Mouse (Mus musculus): ENCODE data around the gene Pmf1. TPM values are rescaled to one million over a fixed set of nuclear protein-coding genes. Genes with fewer than 3 reads are reported as not detected.
A peak's percentile ranks its signal among the peaks of the same experiment; 100 is the strongest.
"Not testable (repeated sequence)": the region's sequence is repeated elsewhere in the genome, so short reads cannot be mapped to it uniquely, and the experiment has no call there.

The Pmf1 gene
- polyA plus RNA-seq, 1 experiment from 2014 or later = 97.5 TPM

DNA sequence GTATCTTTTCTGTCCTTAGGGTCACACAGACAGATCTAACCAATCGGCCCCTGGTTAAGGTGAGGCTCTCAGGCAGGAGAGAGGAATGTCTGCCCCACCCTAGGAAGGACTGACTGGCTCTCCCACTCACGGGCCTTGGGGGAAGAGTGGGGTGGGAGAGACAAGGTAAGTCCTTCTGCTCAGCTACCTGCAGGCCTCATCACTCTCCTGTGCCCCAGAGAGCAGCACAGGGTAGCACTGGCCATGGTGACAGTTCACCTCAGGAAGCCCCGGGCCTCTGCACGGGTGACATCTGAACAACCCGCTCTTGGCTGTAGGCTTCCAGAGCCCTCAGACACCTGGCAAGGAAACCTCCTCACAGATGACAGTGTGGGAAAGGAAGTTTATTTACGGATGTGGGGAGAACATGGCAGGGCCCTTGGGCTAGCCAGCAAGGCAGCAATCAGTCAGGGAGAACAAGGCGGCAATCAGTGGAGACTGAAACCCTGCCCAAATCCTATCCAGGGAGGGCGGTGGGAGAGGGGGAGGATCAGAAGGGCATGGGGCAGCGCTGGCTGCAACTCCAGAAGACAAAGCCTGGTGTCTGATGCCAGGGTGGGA, 16.3 kb downstream of the Pmf1 start:
- no peak for ATAC-seq (replicated peaks; ENCODE audit: low FRiP score, low read depth)
- Histone ChIP-seq H3K27ac (no peak overlapping the region), H3K4me2 (ENCODE audit: low read length) (no peak overlapping the region), H3K27me3 (ENCODE audit: insufficient read depth, low read length) (no peaks in the 10 kb centered on the region), H3K9ac (ENCODE audit: low read depth, low read length) (no peak overlapping the region), H3K9me3 (replicated peaks; ENCODE audit: low read length) (no peaks in the 10 kb centered on the region; the same call in 1 of the 2 replicates), H3K4me1 (replicated peaks; ENCODE audit: insufficient read depth, low read length) (no peaks in the 10 kb centered on the region), H3K4me3 (replicated peaks; ENCODE audit: low read depth, low read length) (no peak overlapping the region), H3K36me3 (ENCODE audit: insufficient read depth, low read length) (0 out of 2 replicates have a peak, but pooled peaks cover 10% of the 10 kb centered on the region)
- DNase-seq (ENCODE audit: low spot score) = no peak
- 70% methylated on average over 9 of the region's 9 CpGs for WGBS
- TF ChIP-seq CTCF (IDR thresholded peaks at IDR 0.05; ENCODE audit: low read depth) = no peak

DNA sequence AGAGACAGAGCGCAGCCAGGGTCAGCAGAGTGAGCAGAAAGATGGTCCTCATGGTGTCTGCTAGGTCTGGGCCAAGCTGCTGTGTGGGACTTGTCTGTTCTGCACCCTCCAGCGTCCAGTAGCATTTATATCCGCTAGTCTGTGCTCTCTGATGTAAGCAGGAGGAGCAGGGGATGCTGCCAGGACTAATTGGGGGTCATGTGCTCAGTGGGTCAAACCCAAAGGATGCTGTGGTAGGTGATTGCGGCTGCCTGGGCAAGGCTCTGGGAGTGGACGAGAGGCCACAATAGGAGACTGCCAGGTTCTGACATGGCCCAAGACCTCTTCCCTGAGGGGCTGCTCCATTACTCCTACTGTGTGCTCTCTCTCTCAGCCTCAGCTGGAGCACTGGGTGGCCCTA, 25.8 kb downstream of the Pmf1 start, which contains the start of gene Bglap:
TSS of gene Bglap (minus strand) at position 101 of the 400 bp plus-strand sequence.
- Histone ChIP-seq H3K27ac (no peak within 1 kb of the TSS), H3K9me3 (replicated peaks; ENCODE audit: low read length) (no peaks in the 10 kb centered on the region), H3K4me3 (replicated peaks; ENCODE audit: low read depth, low read length) (no peak within 1 kb of the TSS), H3K4me2 (ENCODE audit: low read length) (no peak within 1 kb of the TSS), H3K36me3 (ENCODE audit: insufficient read depth, low read length) (no peaks in the 10 kb centered on the region), H3K9ac (ENCODE audit: low read depth, low read length) (no peak within 1 kb of the TSS), H3K4me1 (replicated peaks; ENCODE audit: insufficient read depth, low read length) (no peaks in the 10 kb centered on the region), H3K27me3 (ENCODE audit: insufficient read depth, low read length) (no peaks in the 10 kb centered on the region)
- WGBS = 71% methylated on average over 5 of the region's 5 CpGs
- no peak for TF ChIP-seq CTCF (IDR thresholded peaks at IDR 0.05; ENCODE audit: low read depth)
- DNase-seq (ENCODE audit: low spot score) (no peak), ATAC-seq (replicated peaks; ENCODE audit: low FRiP score, low read depth) (no peak)

DNA sequence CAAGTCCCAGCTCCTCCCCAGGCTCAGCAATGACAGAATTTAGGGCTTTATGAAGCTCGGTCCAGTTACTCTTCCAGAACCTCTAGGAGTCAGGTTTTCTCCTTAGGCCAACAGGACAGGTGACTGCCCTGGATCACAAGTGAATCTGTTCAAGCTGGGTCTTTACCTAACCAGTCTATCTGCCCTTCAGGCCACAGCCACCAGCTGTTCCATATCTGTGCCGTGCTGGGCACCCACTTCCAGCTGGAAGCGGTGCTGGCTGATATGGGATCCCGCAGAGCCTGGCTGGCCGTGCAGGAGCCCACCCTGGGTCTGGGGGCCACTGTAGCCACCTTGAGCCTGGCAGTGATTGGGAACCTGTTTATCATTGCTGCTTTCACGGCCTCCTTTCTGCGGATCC, 27.7 kb downstream of the Pmf1 start:
- H3K27me3 ChIP-seq (ENCODE audit: insufficient read depth, low read length); H3K4me2 ChIP-seq (ENCODE audit: low read length); ATAC-seq (replicated peaks; ENCODE audit: low FRiP score, low read depth); H3K4me1 ChIP-seq (replicated peaks; ENCODE audit: insufficient read depth, low read length); DNase-seq (ENCODE audit: low spot score); H3K36me3 ChIP-seq (ENCODE audit: insufficient read depth, low read length); H3K9me3 ChIP-seq (replicated peaks; ENCODE audit: low read length); H3K27ac ChIP-seq; H3K9ac ChIP-seq (ENCODE audit: low read depth, low read length); H3K4me3 ChIP-seq (replicated peaks; ENCODE audit: low read depth, low read length): not testable (repeated sequence)
- WGBS = 0% methylated on average over 1 of the region's 7 CpGs

DNA sequence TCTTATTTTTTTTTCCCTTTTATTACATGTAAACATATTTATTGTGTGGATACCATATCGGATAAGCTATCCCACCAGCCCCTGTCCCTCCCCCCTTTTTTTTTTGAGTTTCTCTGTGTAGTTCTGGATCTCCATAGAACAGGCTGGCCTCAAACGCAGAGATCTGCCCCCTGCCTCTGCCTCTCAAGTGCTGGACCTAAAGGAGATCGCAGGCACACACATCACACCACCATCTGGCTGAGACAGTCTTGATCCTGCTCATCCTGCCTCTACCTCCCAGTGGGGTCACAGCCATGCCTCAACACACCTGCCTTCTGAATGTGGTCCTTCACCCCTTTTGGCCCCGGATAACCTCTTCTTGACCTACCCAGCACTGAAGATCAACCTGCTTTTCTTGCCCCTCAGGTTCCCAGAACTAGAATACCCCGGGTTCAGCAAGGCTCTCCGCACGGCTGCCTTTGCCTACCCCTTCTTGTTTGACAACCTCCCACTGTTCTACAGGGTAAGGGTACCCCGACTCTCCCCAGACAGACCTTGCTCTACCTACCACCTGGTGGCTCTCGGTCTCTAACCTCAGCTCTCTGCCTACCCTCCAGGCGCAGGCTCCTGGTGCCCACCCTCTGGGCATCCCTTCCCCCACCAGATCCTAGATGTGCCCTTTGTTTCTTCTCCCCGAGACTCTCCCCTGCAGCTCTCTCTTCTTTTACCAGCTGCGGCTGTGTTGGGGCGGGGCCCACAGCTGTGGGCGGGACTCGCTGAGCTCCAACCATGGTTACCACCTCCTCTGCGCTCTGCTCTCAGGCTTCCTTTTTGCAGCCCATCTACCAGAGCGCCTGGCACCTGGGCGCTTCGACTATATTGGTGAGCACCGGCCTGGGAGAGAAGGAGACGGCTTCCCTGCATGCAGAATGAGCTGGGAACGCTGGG, 28.5 kb downstream of the Pmf1 start:
- H3K4me3 ChIP-seq (replicated peaks; ENCODE audit: low read depth, low read length); H3K27ac ChIP-seq; H3K27me3 ChIP-seq (ENCODE audit: insufficient read depth, low read length); H3K9me3 ChIP-seq (replicated peaks; ENCODE audit: low read length); H3K4me1 ChIP-seq (replicated peaks; ENCODE audit: insufficient read depth, low read length); H3K36me3 ChIP-seq (ENCODE audit: insufficient read depth, low read length); H3K9ac ChIP-seq (ENCODE audit: low read depth, low read length): not testable (repeated sequence)
- H3K4me2 ChIP-seq (ENCODE audit: low read length) = peak overlapping the region; percentile 45
- WGBS = 10% methylated on average over 18 of the region's 22 CpGs
- ATAC-seq (replicated peaks; ENCODE audit: low FRiP score, low read depth) = peak; percentile 85
- peak; percentile 57 for DNase-seq (ENCODE audit: low spot score)

DNA sequence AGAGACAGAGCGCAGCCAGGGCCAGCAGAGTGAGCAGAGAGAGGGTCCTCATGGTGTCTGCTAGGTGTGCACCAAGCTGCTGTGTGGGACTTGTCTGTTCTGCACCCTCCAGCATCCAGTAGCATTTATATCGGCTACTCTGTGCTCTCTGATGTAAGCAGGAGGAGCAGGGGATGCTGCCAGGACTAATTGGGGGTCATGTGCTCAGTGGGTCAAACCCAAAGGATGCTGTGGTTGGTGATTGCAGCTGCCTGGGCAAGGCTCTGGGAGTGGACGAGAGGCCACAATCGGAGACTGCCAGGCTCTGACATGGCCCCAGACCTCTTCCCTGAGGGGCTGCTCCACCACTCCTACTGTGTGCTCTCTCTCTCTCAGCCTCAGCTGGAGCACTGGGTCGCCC, 31.5 kb downstream of the Pmf1 start, which contains the start of gene Bglap2:
TSS of gene Bglap2 (minus strand) at position 101 of the 400 bp plus-strand sequence.
- not testable (repeated sequence) for H3K27me3 ChIP-seq (ENCODE audit: insufficient read depth, low read length); H3K27ac ChIP-seq; DNase-seq (ENCODE audit: low spot score); H3K4me2 ChIP-seq (ENCODE audit: low read length); H3K9me3 ChIP-seq (replicated peaks; ENCODE audit: low read length); H3K4me1 ChIP-seq (replicated peaks; ENCODE audit: insufficient read depth, low read length); H3K36me3 ChIP-seq (ENCODE audit: insufficient read depth, low read length); H3K9ac ChIP-seq (ENCODE audit: low read depth, low read length); ATAC-seq (replicated peaks; ENCODE audit: low FRiP score, low read depth); H3K4me3 ChIP-seq (replicated peaks; ENCODE audit: low read depth, low read length)
- WGBS = 76% methylated on average over 5 of the region's 5 CpGs

DNA sequence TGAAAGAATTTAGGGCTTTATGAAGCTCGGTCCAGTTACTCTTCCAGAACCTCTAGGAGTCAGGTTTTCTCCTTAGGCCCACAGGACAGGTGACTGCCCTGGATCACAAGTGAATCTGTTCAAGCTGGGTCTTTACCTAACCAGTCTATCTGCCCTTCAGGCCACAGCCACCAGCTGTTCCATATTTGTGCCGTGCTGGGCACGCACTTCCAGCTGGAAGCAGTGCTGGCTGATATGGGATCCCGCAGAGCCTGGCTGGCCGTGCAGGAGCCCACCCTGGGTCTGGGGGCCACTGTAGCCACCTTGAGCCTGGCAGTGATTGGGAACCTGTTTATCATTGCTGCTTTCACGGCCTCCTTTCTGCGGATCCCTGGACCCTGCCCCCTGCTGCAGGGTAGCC, 33.5 kb downstream of the Pmf1 start:
- not testable (repeated sequence) for DNase-seq (ENCODE audit: low spot score); H3K27me3 ChIP-seq (ENCODE audit: insufficient read depth, low read length); H3K9me3 ChIP-seq (replicated peaks; ENCODE audit: low read length); H3K9ac ChIP-seq (ENCODE audit: low read depth, low read length); H3K4me3 ChIP-seq (replicated peaks; ENCODE audit: low read depth, low read length); ATAC-seq (replicated peaks; ENCODE audit: low FRiP score, low read depth); H3K36me3 ChIP-seq (ENCODE audit: insufficient read depth, low read length); H3K4me1 ChIP-seq (replicated peaks; ENCODE audit: insufficient read depth, low read length)
- Histone ChIP-seq H3K4me2 (ENCODE audit: low read length) (peak overlapping the region; percentile 39; the same call in 1 of the 2 replicates), H3K27ac (0 out of 2 replicates have a peak overlapping the region, but pooled peaks have one; percentile 64)
- WGBS = 16% methylated on average over 5 of the region's 7 CpGs

DNA sequence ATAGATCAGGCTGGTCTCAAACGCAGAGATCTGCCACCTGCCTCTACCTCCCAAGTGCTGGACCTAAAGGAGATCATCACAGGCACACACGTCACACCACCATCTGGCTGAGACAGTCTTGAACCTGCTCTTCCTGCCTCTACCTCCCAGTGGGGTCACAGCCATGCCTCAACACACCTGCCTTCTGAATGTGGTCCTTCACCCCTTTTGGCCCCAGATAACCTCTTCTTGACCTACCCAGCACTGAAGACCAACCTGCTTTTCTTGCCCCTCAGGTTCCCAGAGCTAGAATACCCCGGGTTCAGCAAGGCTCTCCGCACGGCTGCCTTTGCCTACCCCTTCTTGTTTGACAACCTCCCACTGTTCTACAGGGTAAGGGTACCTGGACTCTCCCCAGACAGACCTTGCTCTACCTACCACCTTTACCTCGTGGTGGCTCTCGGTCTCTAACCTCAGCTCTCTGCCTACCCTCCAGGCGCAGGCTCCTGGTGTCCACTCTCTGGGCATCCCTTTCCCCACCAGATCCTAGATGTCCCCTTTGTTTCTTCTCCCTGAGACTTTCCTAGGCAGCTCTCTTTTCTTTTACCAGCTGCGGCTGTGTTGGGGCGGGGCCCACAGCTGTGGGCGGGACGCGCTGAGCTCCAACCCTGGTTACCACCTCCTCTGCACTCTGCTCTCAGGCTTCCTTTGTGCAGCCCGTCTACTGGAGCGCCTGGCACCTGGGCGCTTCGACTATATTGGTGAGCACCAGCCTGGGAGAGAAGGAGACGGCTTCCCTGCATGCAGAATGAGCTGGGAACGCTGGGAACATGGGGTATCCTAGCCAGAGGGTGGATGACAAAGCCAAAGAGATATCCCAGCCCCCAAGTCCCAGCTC, 34.1 kb downstream of the Pmf1 start:
- H3K27me3 ChIP-seq (ENCODE audit: insufficient read depth, low read length); H3K9me3 ChIP-seq (replicated peaks; ENCODE audit: low read length); H3K4me3 ChIP-seq (replicated peaks; ENCODE audit: low read depth, low read length); H3K36me3 ChIP-seq (ENCODE audit: insufficient read depth, low read length); H3K4me1 ChIP-seq (replicated peaks; ENCODE audit: insufficient read depth, low read length): not testable (repeated sequence)
- Histone ChIP-seq H3K27ac (peak overlapping the region; percentile 64; the same call in 1 of the 2 replicates), H3K4me2 (ENCODE audit: low read length) (peak overlapping the region; percentile 39), H3K9ac (ENCODE audit: low read depth, low read length) (0 out of 2 replicates have a peak overlapping the region, but pooled peaks have one; percentile 13)
- peak; percentile 91 for ATAC-seq (replicated peaks; ENCODE audit: low FRiP score, low read depth)
- DNase-seq (ENCODE audit: low spot score) = peak; percentile 74
- 11% methylated on average over 19 of the region's 19 CpGs for WGBS

DNA sequence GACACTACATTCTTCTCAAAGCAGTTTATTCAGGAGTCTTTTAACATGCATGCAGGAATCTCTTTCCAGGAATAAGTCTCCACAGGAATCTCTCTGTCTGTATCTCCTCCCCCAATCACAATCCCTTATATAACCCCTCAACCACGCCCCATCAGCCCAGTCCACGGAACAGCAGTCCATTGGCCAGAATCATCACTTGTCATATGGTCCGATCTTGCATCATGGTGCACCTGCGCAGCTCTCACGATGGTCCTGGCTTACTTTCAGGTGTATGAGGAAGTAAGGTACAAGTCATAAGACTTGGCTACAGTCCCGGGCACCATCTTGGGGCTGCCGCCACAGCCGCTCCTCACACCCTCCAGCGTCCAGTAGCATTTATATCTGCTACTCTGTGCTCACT, 37.5 kb downstream of the Pmf1 start, which contains the start of gene Bglap3:
TSS of gene Bglap3 (minus strand) at position 101 of the 400 bp plus-strand sequence.
- not testable (repeated sequence) for H3K36me3 ChIP-seq (ENCODE audit: insufficient read depth, low read length); H3K4me2 ChIP-seq (ENCODE audit: low read length); DNase-seq (ENCODE audit: low spot score); ATAC-seq (replicated peaks; ENCODE audit: low FRiP score, low read depth); H3K4me3 ChIP-seq (replicated peaks; ENCODE audit: low read depth, low read length); H3K9ac ChIP-seq (ENCODE audit: low read depth, low read length); H3K27me3 ChIP-seq (ENCODE audit: insufficient read depth, low read length); H3K9me3 ChIP-seq (replicated peaks; ENCODE audit: low read length); H3K27ac ChIP-seq; H3K4me1 ChIP-seq (replicated peaks; ENCODE audit: insufficient read depth, low read length)
- WGBS = 94% methylated on average over 9 of the region's 9 CpGs

Data from kidney, postnatal 0 days (tissue).